Mouse (Mus musculus) kidney, adult 18-20 months (tissue): ENCODE measurements around the gene Rprml.

Source experiments
- DNase-seq: peaks from one replicate; pipeline ENCODE4 v3.0.0; 2021

Gene Rprml

GRCm38 (mm10) chr11:103649301-103649982, at the start of gene Rprml:
Rprml (plus strand) TSS chr11:103649570.
- no peak for DNase-seq

- DNase-seq: no peak
These were observed 42.8 kb upstream of the Rprml start for GRCm38 (mm10) chr11:103606611-103607010.

GRCm38 (mm10) chr11:103610772-103611171, 38.6 kb upstream of the Rprml start:
- no peak for DNase-seq

GRCm38 (mm10) chr11:103621040-103621439, 28.3 kb upstream of the Rprml start, which contains the start of gene Gm884:
Gm884 (minus strand) TSS chr11:103621140.
- DNase-seq: no peak

- no peak for DNase-seq
These were observed 21.9 kb upstream of the Rprml start for GRCm38 (mm10) chr11:103627453-103627852.

- DNase-seq: no peak
These were observed 14.6 kb upstream of the Rprml start for GRCm38 (mm10) chr11:103634806-103635205.

GRCm38 (mm10) chr11:103635481-103635880, 13.9 kb upstream of the Rprml start:
- DNase-seq: no peak

GRCm38 (mm10) chr11:103636261-103636660, 13.1 kb upstream of the Rprml start:
- DNase-seq: no peak

- no peak for DNase-seq
These were observed 10.6 kb upstream of the Rprml start, which contains the start of gene Lyzl6 for GRCm38 (mm10) chr11:103638790-103639189. Lyzl6 (minus strand) TSS chr11:103638890.

- peak; percentile 49 for DNase-seq
These were observed 9.9 kb upstream of the Rprml start for GRCm38 (mm10) chr11:103639407-103639946.

- DNase-seq: no peak
These were observed 6.2 kb upstream of the Rprml start for GRCm38 (mm10) chr11:103643211-103643610.

- DNase-seq: no peak
These were observed 3.6 kb upstream of the Rprml start for GRCm38 (mm10) chr11:103645731-103646130.

- no peak for DNase-seq
These were observed 3.1 kb upstream of the Rprml start for GRCm38 (mm10) chr11:103646301-103646700.

- no peak for DNase-seq
These were observed 1.3 kb upstream of the Rprml start for GRCm38 (mm10) chr11:103647921-103648620.

GRCm38 (mm10) chr11:103648656-103649055, 714 bp upstream of the Rprml start:
- no peak for DNase-seq

- DNase-seq: no peak
These were observed 668 bp downstream of the Rprml start for GRCm38 (mm10) chr11:103649983-103650493.

GRCm38 (mm10) chr11:103651426-103651825, 2.1 kb downstream of the Rprml start:
- DNase-seq: no peak

- DNase-seq: no peak
These were observed 4.1 kb downstream of the Rprml start for GRCm38 (mm10) chr11:103653359-103653965.

GRCm38 (mm10) chr11:103656520-103656919, 7.2 kb downstream of the Rprml start:
- DNase-seq: peak; percentile 43

- DNase-seq: no peak
These were observed 8.8 kb downstream of the Rprml start for GRCm38 (mm10) chr11:103658189-103658588.

- no peak for DNase-seq
These were observed 12.5 kb downstream of the Rprml start for GRCm38 (mm10) chr11:103661863-103662262.

GRCm38 (mm10) chr11:103662546-103662945, 13.2 kb downstream of the Rprml start:
- no peak for DNase-seq

GRCm38 (mm10) chr11:103663119-103663518, 13.7 kb downstream of the Rprml start:
- DNase-seq: no peak
